Mouse (Mus musculus): ENCODE measurements around the gene Adamtsl3. TPM values are rescaled to one million over a fixed set of nuclear protein-coding genes. Genes with fewer than 3 reads are reported as not detected.

Adamtsl3 gene
- polyA plus RNA-seq, 1 experiment from 2014 or later, result 0.93 TPM

DNA sequence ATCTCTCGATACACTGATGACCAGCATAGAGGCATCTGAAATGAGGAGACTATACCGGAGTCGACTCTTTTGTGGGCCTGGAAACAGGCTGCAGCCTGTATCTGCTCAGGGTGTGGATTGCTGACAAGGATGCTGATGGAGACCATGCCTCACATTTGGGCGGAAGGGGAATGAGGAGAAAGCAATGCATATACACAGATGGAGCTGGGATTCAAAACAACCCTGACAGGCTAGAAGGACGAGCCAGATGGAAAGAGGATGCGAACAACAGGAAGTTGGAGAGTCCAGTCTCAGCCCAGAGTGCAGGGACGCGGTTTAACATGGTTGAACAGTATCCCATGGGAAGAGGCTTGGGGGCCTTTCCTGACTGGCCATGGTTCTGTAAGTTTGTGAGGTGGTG, 34.6 kb downstream of the Adamtsl3 start:
- WGBS, result 91% methylated on average over 8 of the region's 8 CpGs

DNA sequence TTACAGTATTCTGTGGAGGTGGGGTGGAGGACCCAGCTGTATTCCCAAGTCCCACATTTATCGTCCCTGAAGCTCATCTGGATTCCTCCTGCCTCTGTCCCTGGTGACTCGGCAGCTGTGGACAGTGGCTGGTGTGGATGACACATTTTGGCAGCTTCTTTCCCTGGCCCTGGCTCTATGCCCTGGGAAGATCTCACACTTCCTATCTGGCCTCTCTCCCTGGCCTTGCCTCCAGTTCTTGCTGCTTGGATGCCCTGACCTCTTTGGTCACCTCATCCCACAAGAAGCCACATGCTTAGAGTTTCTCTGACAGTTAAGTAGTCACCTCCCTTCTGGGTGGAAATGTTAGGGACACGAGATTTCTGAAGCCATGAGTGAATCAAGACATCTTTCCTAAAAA, 35.9 kb downstream of the Adamtsl3 start:
- Histone ChIP-seq H3K27me3 (replicated peaks; ENCODE audit: control insufficient read depth, insufficient read depth, low read length) (no peaks in the 10 kb centered on the region), H3K36me3 (ENCODE audit: control insufficient read depth, insufficient read depth, low read length) (no peaks in the 10 kb centered on the region), H3K4me1 (ENCODE audit: control insufficient read depth, insufficient read depth, low read depth, low read length) (no peaks in the 10 kb centered on the region), H3K4me2 (ENCODE audit: low read length) (no peak overlapping the region), H3K4me3 (ENCODE audit: low read length) (no peak overlapping the region), H3K9ac (ENCODE audit: low read depth, low read length) (no peak overlapping the region), H3K27ac (ENCODE audit: low read depth, low read length) (no peak overlapping the region), H3K9me3 (ENCODE audit: control insufficient read depth, low read length) (no peaks in the 10 kb centered on the region)
- ATAC-seq, result no peak
- 86% methylated on average over 3 of the region's 3 CpGs for WGBS

More for the DNA sequence above, 34.6 kb downstream of the Adamtsl3 start:
- no peak overlapping the region for H3K4me3 ChIP-seq (ENCODE audit: low read length)
- H3K9ac ChIP-seq (ENCODE audit: low read depth, low read length), result no peak overlapping the region
- no peaks in the 10 kb centered on the region for H3K9me3 ChIP-seq (ENCODE audit: control insufficient read depth, low read length)
- H3K4me2 ChIP-seq (ENCODE audit: low read length), result no peak overlapping the region
- no peak for ATAC-seq
- H3K4me1 ChIP-seq (ENCODE audit: control insufficient read depth, insufficient read depth, low read depth, low read length), result no peaks in the 10 kb centered on the region
- no peaks in the 10 kb centered on the region for H3K36me3 ChIP-seq (ENCODE audit: control insufficient read depth, insufficient read depth, low read length)
- H3K27ac ChIP-seq (ENCODE audit: low read depth, low read length), result no peak overlapping the region
- no peaks in the 10 kb centered on the region for H3K27me3 ChIP-seq (replicated peaks; ENCODE audit: control insufficient read depth, insufficient read depth, low read length)

DNA sequence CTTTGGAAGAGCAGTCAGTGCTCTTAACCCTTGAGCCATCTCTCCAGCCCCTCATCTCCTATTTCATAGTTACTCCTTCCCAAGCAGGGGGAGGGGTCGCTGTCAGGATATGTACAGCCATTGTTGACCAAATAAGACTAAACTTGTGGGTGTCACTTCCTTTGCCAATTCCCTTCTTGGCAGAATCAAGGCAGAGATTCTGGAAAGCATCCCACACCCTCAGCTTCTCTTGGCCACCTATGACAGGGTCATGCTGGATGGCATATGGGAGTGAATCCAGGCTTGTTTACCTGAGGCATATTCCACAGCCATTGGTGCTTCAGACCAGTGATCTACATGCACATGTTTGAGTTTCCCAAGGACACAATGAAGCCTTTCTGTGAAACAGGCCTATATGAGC, 42.8 kb downstream of the Adamtsl3 start:
- H3K9me3 ChIP-seq (ENCODE audit: control insufficient read depth, low read length), result no peaks in the 10 kb centered on the region
- ATAC-seq, result no peak
- H3K36me3 ChIP-seq (ENCODE audit: control insufficient read depth, insufficient read depth, low read length), result no peaks in the 10 kb centered on the region
- no peak overlapping the region for H3K4me2 ChIP-seq (ENCODE audit: low read length)
- H3K9ac ChIP-seq (ENCODE audit: low read depth, low read length), result no peak overlapping the region
- WGBS, result 65% methylated on average over 1 of the region's 1 CpGs
- no peak overlapping the region for H3K27ac ChIP-seq (ENCODE audit: low read depth, low read length)
- H3K27me3 ChIP-seq (replicated peaks; ENCODE audit: control insufficient read depth, insufficient read depth, low read length), result no peaks in the 10 kb centered on the region
- no peak overlapping the region for H3K4me3 ChIP-seq (ENCODE audit: low read length)
- no peaks in the 10 kb centered on the region for H3K4me1 ChIP-seq (ENCODE audit: control insufficient read depth, insufficient read depth, low read depth, low read length)

DNA sequence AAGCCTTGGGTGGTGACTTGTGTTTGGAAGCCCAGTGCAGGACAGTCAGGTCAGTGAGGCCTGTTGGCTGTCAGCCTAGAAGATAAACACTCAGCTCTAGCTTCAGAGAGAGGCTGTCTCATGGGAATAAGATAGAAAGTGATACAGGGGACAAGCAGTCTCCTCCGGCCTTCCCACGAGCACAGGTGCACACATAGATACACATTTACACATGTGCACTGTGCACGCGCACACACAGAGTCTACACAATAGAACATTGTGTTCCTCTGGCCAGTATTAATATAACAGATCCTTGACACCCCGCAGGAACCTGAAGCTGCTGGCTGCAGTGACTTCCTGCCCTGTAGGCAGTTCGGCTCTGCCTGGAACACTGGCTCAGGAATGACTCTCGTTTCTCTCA, 44.3 kb downstream of the Adamtsl3 start:
- WGBS, result 87% methylated on average over 7 of the region's 7 CpGs
- no peak for ATAC-seq

DNA sequence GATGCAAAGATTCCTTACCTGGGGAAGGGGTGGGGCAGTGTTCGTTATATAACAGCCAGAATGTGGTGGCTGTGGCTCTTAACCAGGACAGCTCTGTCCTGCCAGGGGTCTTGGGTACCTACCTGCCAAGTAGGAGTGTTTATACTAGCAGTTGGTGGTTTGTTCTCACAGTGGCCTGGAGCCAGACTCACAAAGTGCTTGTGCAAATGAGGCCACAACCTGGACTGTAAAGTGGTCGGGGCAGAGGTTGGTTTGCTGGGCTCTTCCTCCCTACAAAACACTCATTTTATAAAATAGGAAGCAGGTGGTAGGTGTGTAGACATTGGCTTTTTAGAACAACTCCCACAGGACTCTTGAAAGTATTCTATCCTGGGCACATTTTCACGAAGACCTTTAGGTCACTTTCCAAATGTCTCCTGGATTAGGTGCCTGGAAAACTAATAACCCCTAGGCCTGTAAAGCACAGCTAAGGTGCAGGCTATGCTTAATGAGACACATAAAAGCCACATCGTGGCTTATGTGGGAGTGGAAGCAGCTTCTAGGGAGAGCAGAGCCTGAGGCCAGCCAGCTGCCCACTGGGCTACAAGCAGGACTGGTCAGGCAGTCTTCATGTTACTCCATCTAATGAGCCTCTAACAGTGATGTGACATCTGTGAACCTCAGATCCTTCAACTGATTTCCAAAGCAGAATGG, 47.5 kb downstream of the Adamtsl3 start:
- Histone ChIP-seq H3K27me3 (replicated peaks; ENCODE audit: control insufficient read depth, insufficient read depth, low read length) (no peaks in the 10 kb centered on the region), H3K9ac (ENCODE audit: low read depth, low read length) (no peak overlapping the region), H3K4me3 (ENCODE audit: low read length) (no peak overlapping the region), H3K4me2 (ENCODE audit: low read length) (no peak overlapping the region), H3K36me3 (ENCODE audit: control insufficient read depth, insufficient read depth, low read length) (no peaks in the 10 kb centered on the region), H3K27ac (ENCODE audit: low read depth, low read length) (no peak overlapping the region), H3K4me1 (ENCODE audit: control insufficient read depth, insufficient read depth, low read depth, low read length) (no peaks in the 10 kb centered on the region), H3K9me3 (ENCODE audit: control insufficient read depth, low read length) (no peaks in the 10 kb centered on the region)
- no peak for ATAC-seq
- 79% methylated on average over 4 of the region's 4 CpGs for WGBS

More for the DNA sequence above, 44.3 kb downstream of the Adamtsl3 start:
- Histone ChIP-seq H3K4me2 (ENCODE audit: low read length) (no peak overlapping the region), H3K27ac (ENCODE audit: low read depth, low read length) (no peak overlapping the region), H3K27me3 (replicated peaks; ENCODE audit: control insufficient read depth, insufficient read depth, low read length) (no peaks in the 10 kb centered on the region), H3K36me3 (ENCODE audit: control insufficient read depth, insufficient read depth, low read length) (no peaks in the 10 kb centered on the region), H3K4me1 (ENCODE audit: control insufficient read depth, insufficient read depth, low read depth, low read length) (no peaks in the 10 kb centered on the region), H3K4me3 (ENCODE audit: low read length) (no peak overlapping the region), H3K9me3 (ENCODE audit: control insufficient read depth, low read length) (no peaks in the 10 kb centered on the region), H3K9ac (ENCODE audit: low read depth, low read length) (no peak overlapping the region)

DNA sequence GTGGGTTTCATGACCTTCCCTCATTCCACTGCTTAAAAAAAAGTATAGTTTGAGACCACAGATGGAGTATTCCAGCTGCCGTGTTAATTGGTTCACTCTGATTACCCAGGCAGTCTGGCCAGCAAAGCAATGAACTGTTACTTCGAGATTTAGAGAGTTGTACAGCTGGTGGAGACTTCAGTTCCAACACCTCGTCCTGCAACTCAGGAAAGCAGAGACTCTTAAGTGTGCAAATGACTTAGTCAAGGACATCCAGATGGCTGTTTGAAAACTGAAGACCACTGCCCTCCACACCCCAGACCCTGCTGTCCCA, 48.0 kb downstream of the Adamtsl3 start:
- Histone ChIP-seq H3K4me2 (ENCODE audit: low read length) (no peak overlapping the region), H3K27ac (ENCODE audit: low read depth, low read length) (no peak overlapping the region), H3K9me3 (ENCODE audit: control insufficient read depth, low read length) (no peaks in the 10 kb centered on the region), H3K36me3 (ENCODE audit: control insufficient read depth, insufficient read depth, low read length) (no peaks in the 10 kb centered on the region), H3K4me1 (ENCODE audit: control insufficient read depth, insufficient read depth, low read depth, low read length) (no peaks in the 10 kb centered on the region), H3K27me3 (replicated peaks; ENCODE audit: control insufficient read depth, insufficient read depth, low read length) (no peaks in the 10 kb centered on the region), H3K9ac (ENCODE audit: low read depth, low read length) (no peak overlapping the region), H3K4me3 (ENCODE audit: low read length) (no peak overlapping the region)
- WGBS, result 64% methylated on average over 3 of the region's 3 CpGs
- ATAC-seq, result no peak

DNA sequence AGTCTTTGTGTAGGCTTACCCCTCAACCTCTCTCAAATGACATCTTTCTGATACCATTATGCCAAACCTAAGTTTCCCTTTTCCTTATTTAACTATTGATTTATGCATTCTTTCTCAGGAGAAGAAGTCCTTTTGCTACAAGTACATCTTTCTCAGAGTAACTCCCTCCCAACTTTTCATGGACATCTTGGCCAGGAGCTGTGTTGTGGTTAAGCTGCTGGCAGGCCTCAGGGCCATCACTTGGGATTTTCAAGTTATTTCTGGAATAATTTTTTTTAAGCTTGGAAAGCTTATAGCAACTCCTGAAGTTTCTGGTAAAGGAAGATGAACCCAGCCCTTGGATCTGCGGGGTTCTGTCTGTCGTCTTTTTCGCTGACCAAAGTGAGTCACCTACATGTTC, 51.6 kb downstream of the Adamtsl3 start:
- no peak overlapping the region for H3K4me3 ChIP-seq (ENCODE audit: low read length)

DNA sequence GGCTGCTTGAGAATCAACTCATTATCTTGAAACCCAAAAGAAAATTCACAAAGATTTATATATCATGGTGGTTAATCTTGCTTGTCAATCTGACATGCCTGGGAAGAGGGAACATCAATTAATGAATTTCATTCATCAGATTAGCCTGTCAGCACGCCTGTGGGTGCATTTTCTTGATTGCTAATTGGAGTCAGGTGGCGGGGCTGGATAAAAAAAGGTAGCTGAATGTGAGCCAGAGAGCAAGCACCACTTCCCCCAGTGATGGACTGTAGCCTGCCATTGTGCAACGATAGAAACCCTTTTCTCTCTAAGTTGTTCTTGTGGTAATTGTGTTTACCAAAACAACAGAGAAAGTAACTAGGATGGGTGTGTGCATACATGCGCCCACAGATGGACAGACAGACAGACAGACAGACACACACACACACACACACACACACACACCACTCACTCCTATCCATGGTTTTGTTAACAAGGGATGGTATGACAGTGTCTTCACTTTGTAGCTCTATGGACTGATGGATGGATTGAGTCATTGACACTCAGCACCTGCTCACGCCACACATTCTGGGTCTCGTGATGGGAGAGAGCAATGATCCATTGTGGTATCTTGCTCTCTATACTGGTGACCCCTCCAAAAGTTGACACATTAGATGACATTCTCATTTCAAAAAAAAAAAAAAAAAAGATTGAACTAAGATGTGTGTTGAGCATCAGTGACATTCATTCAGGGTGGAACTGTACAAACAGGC, 59.1 kb downstream of the Adamtsl3 start:
- Histone ChIP-seq H3K9me3 (ENCODE audit: control insufficient read depth, low read length) (no peaks in the 10 kb centered on the region), H3K4me3 (ENCODE audit: low read length) (no peak overlapping the region), H3K4me1 (ENCODE audit: control insufficient read depth, insufficient read depth, low read depth, low read length) (peaks cover 4% of the 10 kb centered on the region), H3K36me3 (ENCODE audit: control insufficient read depth, insufficient read depth, low read length) (no peaks in the 10 kb centered on the region), H3K27ac (ENCODE audit: low read depth, low read length) (no peak overlapping the region; the same call in 1 of the 2 replicates), H3K27me3 (replicated peaks; ENCODE audit: control insufficient read depth, insufficient read depth, low read length) (no peaks in the 10 kb centered on the region), H3K9ac (ENCODE audit: low read depth, low read length) (no peak overlapping the region), H3K4me2 (ENCODE audit: low read length) (no peak overlapping the region)
- 46% methylated on average over 6 of the region's 6 CpGs for WGBS
- ATAC-seq, result no peak

More for the DNA sequence above, 51.6 kb downstream of the Adamtsl3 start:
- no peaks in the 10 kb centered on the region for H3K36me3 ChIP-seq (ENCODE audit: control insufficient read depth, insufficient read depth, low read length)
- H3K4me2 ChIP-seq (ENCODE audit: low read length), result no peak overlapping the region
- 95% methylated on average over 3 of the region's 3 CpGs for WGBS
- H3K4me1 ChIP-seq (ENCODE audit: control insufficient read depth, insufficient read depth, low read depth, low read length), result no peaks in the 10 kb centered on the region
- no peak overlapping the region for H3K27ac ChIP-seq (ENCODE audit: low read depth, low read length)
- no peaks in the 10 kb centered on the region for H3K9me3 ChIP-seq (ENCODE audit: control insufficient read depth, low read length)
- ATAC-seq, result no peak
- no peaks in the 10 kb centered on the region for H3K27me3 ChIP-seq (replicated peaks; ENCODE audit: control insufficient read depth, insufficient read depth, low read length)
- H3K9ac ChIP-seq (ENCODE audit: low read depth, low read length), result no peak overlapping the region

DNA sequence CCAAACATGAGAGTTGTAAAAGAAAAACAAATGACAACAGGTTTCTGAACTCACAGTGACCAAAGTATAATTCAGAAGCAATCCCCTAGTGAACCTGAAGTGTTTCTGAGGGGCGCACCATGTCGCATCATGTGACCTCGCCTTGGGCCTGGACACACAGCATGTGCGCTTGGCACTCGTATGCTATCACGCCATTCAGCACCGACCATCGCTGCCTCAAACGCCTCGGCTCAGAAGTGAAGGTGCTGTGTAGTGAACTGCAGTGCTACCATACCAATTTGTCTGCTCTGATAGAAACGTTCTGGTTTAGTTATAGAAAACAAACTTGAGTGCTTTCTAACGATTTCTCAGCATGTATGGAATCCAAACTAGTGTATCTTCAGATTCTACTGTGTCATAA, 59.7 kb downstream of the Adamtsl3 start:
- ATAC-seq, result no peak
- no peak overlapping the region for H3K27ac ChIP-seq (ENCODE audit: low read depth, low read length)
- peaks cover 4% of the 10 kb centered on the region for H3K4me1 ChIP-seq (ENCODE audit: control insufficient read depth, insufficient read depth, low read depth, low read length)
- H3K9ac ChIP-seq (ENCODE audit: low read depth, low read length), result no peak overlapping the region
- no peaks in the 10 kb centered on the region for H3K9me3 ChIP-seq (ENCODE audit: control insufficient read depth, low read length)
- no peak overlapping the region for H3K4me3 ChIP-seq (ENCODE audit: low read length)
- H3K4me2 ChIP-seq (ENCODE audit: low read length), result no peak overlapping the region
- no peaks in the 10 kb centered on the region for H3K36me3 ChIP-seq (ENCODE audit: control insufficient read depth, insufficient read depth, low read length)
- no peaks in the 10 kb centered on the region for H3K27me3 ChIP-seq (replicated peaks; ENCODE audit: control insufficient read depth, insufficient read depth, low read length)
- 69% methylated on average over 12 of the region's 12 CpGs for WGBS
